Mouse (Mus musculus): ENCODE results near the gene AK157302. TPM values are rescaled to one million over a fixed set of nuclear protein-coding genes. Genes with fewer than 3 reads are reported as not detected.
A peak's percentile ranks its signal among the peaks of the same experiment; 100 is the strongest.
"Not testable (repeated sequence)": the region's sequence is repeated elsewhere in the genome, so short reads cannot be mapped to it uniquely, and the experiment has no call there.

Gene AK157302
- 10 to 100 TPM; 26.5 to 28.1 TPM for total RNA-seq (2021)

GRCm38 (mm10) chr13:21495080-21495479, at the start of gene AK157302:
Gene AK157302 (plus strand): TSS chr13:21495223.
- peak in 1 of 2 experiments; percentile 35 for DNase-seq
- intact Hi-C loops (cut with DNase I), result no loop called here

- intact Hi-C loops (cut with DNase I), result no loop called here
- no peak for DNase-seq
These were observed 48.2 kb upstream of the AK157302 start for GRCm38 (mm10) chr13:21446796-21447195.

- intact Hi-C loops (cut with DNase I), result no loop called here
- DNase-seq, result no peak
These were observed 47.0 kb upstream of the AK157302 start for GRCm38 (mm10) chr13:21447856-21448614.

- intact Hi-C loops (cut with DNase I), result loop anchor here (1.0 to 2.0 kb wide), 3 partner anchors 50 to 91 kb away; partner anchors contain the start of genes Zkscan3 and Zscan12
- no peak for DNase-seq
These were observed 42.0 kb upstream of the AK157302 start for GRCm38 (mm10) chr13:21453042-21453441.

GRCm38 (mm10) chr13:21453449-21453848, 41.6 kb upstream of the AK157302 start, which contains the start of gene Zscan26:
Gene Zscan26 (minus strand): TSS chr13:21453730.
- peak; percentile 84 to 88 for DNase-seq
- intact Hi-C loops (cut with DNase I), result loop anchor here (1.0 to 2.0 kb wide), 3 partner anchors 51 to 91 kb away; partner anchors contain the start of genes Zkscan3 and Zscan12

GRCm38 (mm10) chr13:21454133-21454532, 40.9 kb upstream of the AK157302 start:
- intact Hi-C loops (cut with DNase I), result no loop called here

GRCm38 (mm10) chr13:21456347-21456746, 38.7 kb upstream of the AK157302 start:
- intact Hi-C loops (cut with DNase I), result no loop called here
- DNase-seq, result no peak

More at GRCm38 (mm10) chr13:21454133-21454532, 40.9 kb upstream of the AK157302 start:
- DNase-seq, result no peak

- intact Hi-C loops (cut with DNase I); DNase-seq: not testable (repeated sequence)
These were observed 32.5 kb upstream of the AK157302 start for GRCm38 (mm10) chr13:21462516-21462915.

GRCm38 (mm10) chr13:21467336-21467735, 27.7 kb upstream of the AK157302 start:
- intact Hi-C loops (cut with DNase I), result loop anchor here (5.0 kb wide), 2 partner anchors 40 to 105 kb away; partner anchors contain the start of gene Zscan12
- DNase-seq, result no peak

GRCm38 (mm10) chr13:21468061-21469019, 26.7 kb upstream of the AK157302 start, which contains the start of gene Nkapl:
Gene Nkapl (minus strand): TSS chr13:21468509.
- intact Hi-C loops (cut with DNase I), result loop anchor here (1.0 to 5.0 kb wide), 3 partner anchors 39 to 106 kb away; partner anchors contain the start of gene Zscan12
- peak; percentile 83 to 84 for DNase-seq

- intact Hi-C loops (cut with DNase I), result loop anchor here (1.0 to 5.0 kb wide), 3 partner anchors 38 to 107 kb away; partner anchors contain the start of gene Zscan12
- no peak for DNase-seq
These were observed 25.9 kb upstream of the AK157302 start for GRCm38 (mm10) chr13:21469097-21469496.

GRCm38 (mm10) chr13:21472427-21472826, 22.6 kb upstream of the AK157302 start:
- DNase-seq, result no peak
- intact Hi-C loops (cut with DNase I), result no loop called here

- intact Hi-C loops (cut with DNase I), result not testable (repeated sequence)
- DNase-seq, result peak; percentile 63 to 72
These were observed 16.0 kb upstream of the AK157302 start, which contains the start of the genes Zkscan4 and Gm10065 for GRCm38 (mm10) chr13:21478759-21479670. Gene Zkscan4 (plus strand): TSS chr13:21478907. Gene Gm10065 (minus strand): TSS chr13:21479441.

GRCm38 (mm10) chr13:21486881-21487280, 8.1 kb upstream of the AK157302 start:
- DNase-seq, result no peak
- intact Hi-C loops (cut with DNase I), result no loop called here

GRCm38 (mm10) chr13:21492847-21493246, 2.2 kb upstream of the AK157302 start:
- intact Hi-C loops (cut with DNase I), result no loop called here
- DNase-seq, result no peak

GRCm38 (mm10) chr13:21501182-21501581, 6.2 kb downstream of the AK157302 start, which contains the start of gene Gm11273:
Gene Gm11273 (minus strand): TSS chr13:21501418.
- intact Hi-C loops (cut with DNase I), result loop anchor here (10.0 kb wide), 1 partner anchor 96 kb away; the partner anchor contains the start of gene Zkscan3
- not testable (repeated sequence) for DNase-seq

GRCm38 (mm10) chr13:21502296-21502695, 7.3 kb downstream of the AK157302 start:
- DNase-seq, result no peak
- intact Hi-C loops (cut with DNase I), result loop anchor here (10.0 kb wide), 1 partner anchor 97 kb away; the partner anchor contains the start of gene Zkscan3

GRCm38 (mm10) chr13:21506221-21506649, 11.2 kb downstream of the AK157302 start:
- intact Hi-C loops (cut with DNase I), result loop anchor here (2.0 to 10.0 kb wide), 3 partner anchors 25 to 101 kb away; partner anchors contain the start of genes Nkapl, Zkscan3 and Zkscan8
- peak; percentile 80 to 85 for DNase-seq

- intact Hi-C loops (cut with DNase I), result loop anchor here (1.0 to 5.0 kb wide), 6 partner anchors 23 to 167 kb away; partner anchors contain the start of genes Zkscan3, Zscan12 and Zscan26
- no peak for DNase-seq
These were observed 35.1 kb downstream of the AK157302 start for GRCm38 (mm10) chr13:21530136-21530535.
